Mouse (Mus musculus) embryonic fibroblast, embryonic 13.5 days (primary cell): Measurements from ENCODE around the gene Ccdc85c. TPM values are rescaled to one million over a fixed set of nuclear protein-coding genes. Genes with fewer than 3 reads are reported as not detected.

ENCODE experiments used
- H3K27ac ChIP-seq: 2 replicates; pipeline ENCODE4 v1.5.1; 2012; ENCODE audit warnings: low read length, control low read depth, inconsistent platforms; ENCODE audit not compliant: insufficient read depth
- H3K4me1 ChIP-seq: 2 replicates; pipeline ENCODE4 v1.6.1; 2011; ENCODE audit warnings: low read length; ENCODE audit not compliant: control insufficient read depth, insufficient read depth
- H3K4me3 ChIP-seq: 2 replicates; pipeline ENCODE4 v1.5.1; 2011; ENCODE audit warnings: mild to moderate bottlenecking, control low read depth, low read length; ENCODE audit not compliant: insufficient read depth
- CTCF ChIP-seq: IDR thresholded peaks from 2 replicates; pipeline ENCODE4 v1.5.1; 2011; ENCODE audit warnings: mild to moderate bottlenecking, control low read depth, low read length, moderate library complexity, borderline replicate concordance; ENCODE audit not compliant: insufficient read depth
- POLR2A ChIP-seq: IDR thresholded peaks from 2 replicates; pipeline ENCODE4 v1.6.1; 2011; ENCODE audit warnings: low read depth, mild to moderate bottlenecking, control low read depth, low read length, moderate library complexity
- polyA plus RNA-seq: library from polyadenylated mRNA; stranded (reverse); fragments of >200 nt; gene quantifications from 2 replicates; pipeline ENCODE4 v1.2.4, GENCODE M21; 2011; ENCODE audit warnings: low read depth; ENCODE audit not compliant: missing spikeins, insufficient read length

Gene Ccdc85c
- polyA plus RNA-seq, 1 experiment, result 2.7 TPM

GRCm38 (mm10) chr12:108230821-108231794 lies 44.1 kb downstream of the Ccdc85c start:
- Histone ChIP-seq H3K4me1 (no peaks in the 10 kb centered on the region), H3K27ac (no peak overlapping the region), H3K4me3 (no peak overlapping the region)
- TF ChIP-seq POLR2A, result no peak
- no peak for TF ChIP-seq CTCF

DNA sequence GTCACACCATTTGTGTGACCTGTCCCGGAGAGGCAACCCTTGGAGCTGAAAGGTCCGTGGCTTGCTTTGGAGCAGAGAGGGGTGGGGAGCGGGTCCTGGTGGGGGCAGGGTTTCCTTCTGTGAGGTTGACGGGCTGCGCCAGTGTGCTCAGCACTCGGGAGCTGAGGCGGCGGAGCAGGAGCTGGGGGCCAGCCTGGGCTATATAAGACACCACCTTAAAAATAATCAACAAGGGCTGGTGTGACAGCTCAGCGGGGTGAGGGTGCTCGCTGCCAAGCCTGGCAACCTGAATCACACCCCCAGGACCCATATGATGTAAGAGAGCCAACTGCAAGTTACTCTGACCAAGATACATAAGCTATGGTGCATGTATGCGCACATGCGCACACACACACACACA lies 45.1 kb downstream of the Ccdc85c start:
- TF ChIP-seq CTCF (no peak), POLR2A (no peak)
- no peak overlapping the region for H3K27ac ChIP-seq
- H3K4me1 ChIP-seq, result no peaks in the 10 kb centered on the region
- no peak overlapping the region for H3K4me3 ChIP-seq

- H3K27ac ChIP-seq, result no peak overlapping the region
- no peak overlapping the region for H3K4me3 ChIP-seq
- no peak for TF ChIP-seq POLR2A
- TF ChIP-seq CTCF, result no peak
- no peaks in the 10 kb centered on the region for H3K4me1 ChIP-seq
Observed at GRCm38 (mm10) chr12:108227527-108227926, 47.7 kb downstream of the Ccdc85c start.

DNA sequence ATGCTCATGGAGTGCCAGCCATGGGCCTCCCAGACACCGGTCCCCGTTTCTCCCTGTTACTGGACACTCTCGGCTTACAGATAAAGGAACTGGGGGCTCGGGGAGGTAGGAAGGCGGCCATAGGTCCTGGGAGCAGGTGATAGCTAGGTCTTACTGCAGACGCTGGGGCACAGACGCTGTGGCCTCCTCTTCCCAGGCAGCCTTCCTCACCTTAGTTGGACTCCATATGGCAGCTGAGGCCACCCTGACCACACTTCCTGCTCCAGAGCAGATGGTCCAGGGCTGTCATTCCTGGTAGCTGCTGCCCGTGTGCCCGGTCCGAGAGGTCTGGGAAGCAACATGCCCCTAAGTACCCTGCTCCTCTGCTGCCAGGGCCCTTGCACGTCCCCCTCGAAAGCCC lies 48.3 kb downstream of the Ccdc85c start:
- TF ChIP-seq POLR2A (no peak), CTCF (no peak)
- no peak overlapping the region for H3K4me3 ChIP-seq
- no peaks in the 10 kb centered on the region for H3K4me1 ChIP-seq
- H3K27ac ChIP-seq, result no peak overlapping the region

- Histone ChIP-seq H3K27ac (no peak overlapping the region), H3K4me1 (no peaks in the 10 kb centered on the region), H3K4me3 (no peak overlapping the region)
- no peak for TF ChIP-seq CTCF
- no peak for TF ChIP-seq POLR2A
Observed at GRCm38 (mm10) chr12:108226216-108226615, 49.0 kb downstream of the Ccdc85c start.

DNA sequence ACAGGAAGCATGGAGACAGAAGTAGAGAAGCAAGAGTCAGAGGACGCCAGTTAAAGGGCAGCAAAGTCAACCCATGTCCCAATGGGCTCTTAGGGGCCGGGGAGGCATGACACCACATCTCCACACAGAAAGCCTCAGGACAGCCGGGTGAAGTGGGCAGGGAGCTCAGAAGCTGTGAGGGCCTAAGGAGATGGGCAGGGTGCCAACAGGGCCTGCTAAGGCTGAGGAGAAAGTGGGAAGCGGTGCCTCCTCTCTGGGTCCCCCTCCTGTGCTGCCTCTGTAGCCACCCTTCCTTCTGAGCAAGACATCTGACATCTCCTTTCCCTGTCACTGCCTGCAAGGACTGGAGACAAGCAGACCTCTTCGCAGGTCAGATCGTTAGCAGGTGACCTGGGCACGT lies 49.4 kb downstream of the Ccdc85c start:
- no peak for TF ChIP-seq POLR2A
- no peak for TF ChIP-seq CTCF
- Histone ChIP-seq H3K4me3 (no peak overlapping the region), H3K4me1 (no peaks in the 10 kb centered on the region), H3K27ac (no peak overlapping the region)

- TF ChIP-seq POLR2A (no peak), CTCF (no peak)
- Histone ChIP-seq H3K27ac (no peak overlapping the region), H3K4me3 (no peak overlapping the region), H3K4me1 (no peaks in the 10 kb centered on the region)
Observed at GRCm38 (mm10) chr12:108223357-108223756, 51.9 kb downstream of the Ccdc85c start.

- no peak overlapping the region for H3K4me3 ChIP-seq
- TF ChIP-seq CTCF (no peak), POLR2A (no peak)
- no peak overlapping the region for H3K27ac ChIP-seq
- H3K4me1 ChIP-seq, result no peaks in the 10 kb centered on the region
Observed at GRCm38 (mm10) chr12:108221712-108222111, 53.5 kb downstream of the Ccdc85c start.

GRCm38 (mm10) chr12:108221206-108221605 lies 54.0 kb downstream of the Ccdc85c start:
- Histone ChIP-seq H3K4me1 (no peaks in the 10 kb centered on the region), H3K27ac (no peak overlapping the region), H3K4me3 (no peak overlapping the region)
- TF ChIP-seq CTCF, result no peak
- no peak for TF ChIP-seq POLR2A

GRCm38 (mm10) chr12:108220621-108221020 lies 54.6 kb downstream of the Ccdc85c start:
- Histone ChIP-seq H3K4me3 (no peak overlapping the region), H3K4me1 (no peaks in the 10 kb centered on the region), H3K27ac (no peak overlapping the region)
- TF ChIP-seq POLR2A (no peak), CTCF (no peak)
